Mouse (Mus musculus) stomach, embryonic 14.5 days (tissue): Measurements from ENCODE around the gene Raly. TPM values are rescaled to one million over a fixed set of nuclear protein-coding genes. Genes with fewer than 3 reads are reported as not detected.
"Not testable (repeated sequence)": the region's sequence is repeated elsewhere in the genome, so short reads cannot be mapped to it uniquely, and the experiment has no call there.

Source experiments
- ATAC-seq: fragments of 200-750 bp; cut with Nextera tagmentation; 2 replicates; pipeline ENCODE4 v1.8.0; 2017; ENCODE audit warnings: low read depth, moderate TSS enrichment; ENCODE audit not compliant: insufficient number of reproducible peaks, insufficient read depth, low FRiP score
- H3K27ac ChIP-seq: fragments of 300-500 bp; sonication (generic); 2 replicates; pipeline ENCODE4 v1.5.1; 2014; ENCODE audit warnings: mild to moderate bottlenecking, low read length, moderate library complexity, mixed read lengths
- H3K27me3 ChIP-seq: fragments of 300-500 bp; sonication (generic); 2 replicates; pipeline ENCODE4 v1.6.1; 2014; ENCODE audit warnings: low read length, control low read depth, mixed read lengths; ENCODE audit not compliant: control insufficient read depth, insufficient read depth
- H3K36me3 ChIP-seq: fragments of 300-500 bp; sonication (generic); 2 replicates; pipeline ENCODE4 v1.6.1; 2014; ENCODE audit warnings: mild to moderate bottlenecking, control low read depth, low read length, moderate library complexity, mixed read lengths; ENCODE audit not compliant: control insufficient read depth, insufficient read depth
- H3K4me1 ChIP-seq: fragments of 300-500 bp; sonication (generic); 2 replicates; pipeline ENCODE4 v1.6.1; 2014; ENCODE audit warnings: low read length, control low read depth, mixed read lengths; ENCODE audit not compliant: control insufficient read depth, insufficient read depth
- H3K4me2 ChIP-seq: fragments of 300-500 bp; sonication (generic); replicated peaks from 2 replicates; pipeline ENCODE4 v1.6.1; 2014; ENCODE audit warnings: low read depth, low read length, control low read depth
- H3K4me3 ChIP-seq: fragments of 300-500 bp; sonication (generic); 2 replicates; pipeline ENCODE4 v1.5.1; 2014; ENCODE audit warnings: low read depth, low read length, control low read depth
- H3K9ac ChIP-seq: fragments of 300-500 bp; sonication (generic); replicated peaks from 2 replicates; pipeline ENCODE4 v1.6.1; 2014; ENCODE audit warnings: low read depth, mild to moderate bottlenecking, control low read depth, low read length, moderate library complexity, mixed read lengths
- H3K9me3 ChIP-seq: fragments of 300-500 bp; sonication (generic); 2 replicates; pipeline ENCODE4 v1.6.1; 2016; ENCODE audit warnings: low read depth, low read length, control low read depth; ENCODE audit not compliant: control insufficient read depth
- WGBS: fragments of 180-500 bp; shearing (Covaris S2); extraction: QIAGEN DNeasy Blood & Tissue Kit; methylation state at CpG from one replicate; pipeline ENCODE4 v1.1.7; 2014; 5-methylcytosine and 5-hydroxymethylcytosine counted together
- polyA plus RNA-seq: library from polyadenylated mRNA; unstranded; fragments of >200 nt; fragmentation: Nextera tagmentation; extraction: Ambion mirVana; gene quantifications from 2 replicates; pipeline ENCODE4 v1.2.1, GENCODE M21; 2014

The Raly gene
- polyA plus RNA-seq, 1 experiment from 2014 or later = 77.4 TPM

DNA sequence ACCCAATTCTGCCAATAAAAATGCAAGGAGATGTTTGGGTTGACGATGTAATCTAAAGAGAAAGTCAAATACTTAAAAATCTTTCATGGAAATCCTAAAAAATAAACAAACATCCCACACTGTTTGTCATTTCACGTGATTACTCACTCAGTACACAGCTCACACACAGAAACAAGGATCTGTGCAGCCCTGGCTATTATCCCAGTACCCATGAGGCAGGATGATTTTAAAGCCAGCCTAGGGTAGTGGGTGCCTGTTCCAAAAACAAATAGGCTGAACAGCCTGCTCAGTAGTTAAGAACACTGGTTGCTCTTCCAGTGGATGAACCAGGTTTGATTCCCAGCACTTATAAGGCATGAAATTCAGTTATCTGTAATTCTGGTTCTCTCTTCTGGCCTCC, 85.7 kb downstream of the Raly start:
- WGBS = 83% methylated on average over 2 of the region's 2 CpGs
- H3K9ac ChIP-seq = no peak overlapping the region
- peaks cover 60% of the 10 kb centered on the region for H3K36me3 ChIP-seq
- H3K27me3 ChIP-seq = no peaks in the 10 kb centered on the region
- no peaks in the 10 kb centered on the region for H3K4me1 ChIP-seq
- no peak for ATAC-seq
- no peak overlapping the region for H3K4me2 ChIP-seq
- no peaks in the 10 kb centered on the region for H3K9me3 ChIP-seq
- H3K27ac ChIP-seq = no peak overlapping the region
- no peak overlapping the region for H3K4me3 ChIP-seq

DNA sequence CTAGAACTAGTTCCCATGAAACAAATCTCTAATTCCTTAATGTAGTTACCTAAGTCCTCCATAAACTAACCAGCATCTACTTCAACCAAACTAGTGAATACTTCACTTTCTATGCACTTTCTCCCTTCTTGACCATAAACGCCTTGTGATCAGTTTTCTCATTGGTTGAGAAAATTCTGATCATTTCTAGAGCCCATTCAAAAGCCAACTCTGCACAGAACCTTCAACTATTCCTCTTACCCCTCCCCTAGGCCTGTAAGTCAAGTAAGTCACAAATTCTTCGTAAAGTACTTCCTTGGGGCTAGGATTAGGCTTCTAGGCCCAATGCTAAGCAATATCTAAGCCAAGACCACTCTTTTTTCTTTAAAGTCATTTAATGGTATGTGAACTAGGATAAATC, 100.7 kb downstream of the Raly start:
- H3K4me2 ChIP-seq = peak overlapping the region; percentile 65
- ATAC-seq = no peak
- H3K27ac ChIP-seq = no peak overlapping the region
- H3K27me3 ChIP-seq = no peaks in the 10 kb centered on the region
- 12% methylated on average over 2 of the region's 2 CpGs for WGBS
- H3K36me3 ChIP-seq = peaks cover 14% of the 10 kb centered on the region
- peak overlapping the region; percentile 91 for H3K9ac ChIP-seq
- H3K4me3 ChIP-seq = peak overlapping the region; percentile 96
- H3K9me3 ChIP-seq = no peaks in the 10 kb centered on the region
- H3K4me1 ChIP-seq = peaks cover 8% of the 10 kb centered on the region; the same call in 1 of the 2 replicates

DNA sequence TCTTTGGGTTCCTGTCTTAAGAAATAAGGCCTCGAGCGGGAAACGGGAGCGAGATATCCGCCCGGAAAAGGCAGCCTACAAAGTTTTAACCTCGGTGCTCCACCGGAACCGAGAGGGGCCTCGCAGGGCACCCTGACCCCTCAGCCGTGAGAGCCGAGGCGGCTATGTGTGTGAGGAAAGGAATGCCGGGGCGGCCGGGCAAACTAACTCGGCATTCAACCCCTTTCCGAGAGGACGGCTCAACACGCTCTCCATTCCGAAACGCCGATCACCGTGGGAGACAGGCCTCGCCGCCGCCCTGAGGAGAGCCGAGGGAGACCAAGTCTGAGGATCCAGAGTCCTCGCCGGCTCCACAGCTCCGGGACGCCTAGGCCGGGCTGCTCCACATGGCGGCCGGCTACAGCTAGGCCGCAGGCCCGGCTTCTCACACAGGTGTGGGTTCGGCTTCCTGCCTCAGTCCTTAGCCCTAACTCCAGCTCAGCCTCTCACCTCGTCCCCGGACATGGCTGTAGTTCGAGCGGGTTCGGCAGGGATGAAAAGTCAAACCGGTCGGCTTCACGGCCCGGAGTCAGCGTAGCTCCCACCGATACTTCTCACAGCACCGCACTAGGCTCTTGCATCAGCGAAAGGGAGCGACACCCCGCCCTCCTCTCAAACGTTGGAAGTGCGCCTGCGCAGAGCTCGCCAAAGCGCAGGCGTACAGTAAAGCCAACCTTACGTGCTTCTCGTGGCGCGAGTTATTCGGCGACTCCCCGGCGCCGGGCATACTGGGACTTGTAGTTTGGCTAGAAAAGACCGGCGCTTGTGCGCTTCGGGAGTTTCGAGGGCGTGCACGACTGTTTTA, 101.5 kb downstream of the Raly start, which contains the start of gene Eif2s2:
Eif2s2 (minus strand) TSS at position 735 of the 844 bp plus-strand sequence.
- WGBS = under 1% methylated on average over 75 of the region's 75 CpGs
- Histone ChIP-seq H3K4me3 (peak within 1 kb of the TSS; percentile 96), H3K9me3 (no peaks in the 10 kb centered on the region), H3K27me3 (no peaks in the 10 kb centered on the region), H3K4me1 (peaks cover 8% of the 10 kb centered on the region; the same call in 1 of the 2 replicates), H3K27ac (peak within 1 kb of the TSS; percentile 86), H3K9ac (peak within 1 kb of the TSS; percentile 91), H3K36me3 (peaks cover 6% of the 10 kb centered on the region; the same call in 1 of the 2 replicates), H3K4me2 (peak within 1 kb of the TSS; percentile 65)
- peak; percentile 99 for ATAC-seq

DNA sequence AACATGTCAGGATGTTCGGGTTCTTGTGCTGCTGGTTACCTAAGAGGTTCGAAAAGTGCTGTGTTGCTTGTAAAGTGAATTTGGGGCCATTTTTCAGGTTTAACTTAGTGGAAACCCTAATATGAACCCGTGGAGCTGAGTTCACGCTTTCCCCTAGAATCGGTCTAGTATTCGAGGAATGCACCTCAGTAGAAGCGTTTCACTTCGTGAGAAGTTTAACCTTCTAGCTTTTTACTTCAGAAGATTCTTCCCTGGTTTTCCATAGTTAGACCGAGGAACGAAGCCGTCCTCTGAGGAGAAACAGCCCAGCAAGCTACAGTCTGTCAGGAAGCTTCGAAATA, 102.1 kb downstream of the Raly start:
- H3K4me1 ChIP-seq = peaks cover 8% of the 10 kb centered on the region; the same call in 1 of the 2 replicates
- ATAC-seq = no peak
- H3K4me2 ChIP-seq = peak overlapping the region; percentile 60
- H3K4me3 ChIP-seq = peak overlapping the region; percentile 96
- H3K36me3 ChIP-seq = peaks cover 1% of the 10 kb centered on the region; the same call in 1 of the 2 replicates
- WGBS = 8% methylated on average over 12 of the region's 12 CpGs
- peak overlapping the region; percentile 33; the same call in 1 of the 2 replicates for H3K9ac ChIP-seq
- H3K9me3 ChIP-seq = no peaks in the 10 kb centered on the region
- no peak overlapping the region for H3K27ac ChIP-seq
- H3K27me3 ChIP-seq = no peaks in the 10 kb centered on the region

DNA sequence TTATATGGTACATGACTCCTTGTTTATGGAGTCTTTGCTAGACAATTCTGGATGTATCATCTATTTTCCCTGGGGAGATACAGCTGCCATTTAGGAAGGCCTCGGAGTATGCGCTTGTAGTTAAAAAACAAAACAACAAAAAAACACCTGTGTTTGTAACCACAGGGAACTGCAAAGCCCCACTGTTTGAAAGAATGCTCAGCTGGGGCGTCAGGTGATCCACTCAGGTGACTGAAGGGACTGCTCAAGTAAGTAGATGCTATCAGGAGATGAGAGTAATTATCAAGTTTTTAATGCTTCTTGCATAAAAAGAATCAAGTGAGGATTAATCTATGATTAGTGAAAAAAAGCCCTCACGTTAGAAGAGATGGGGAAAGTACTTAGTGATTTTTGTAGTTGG, 102.7 kb downstream of the Raly start:
- ATAC-seq = no peak
- H3K9ac ChIP-seq = no peak overlapping the region
- H3K9me3 ChIP-seq = no peaks in the 10 kb centered on the region
- H3K27ac ChIP-seq = no peak overlapping the region
- no peaks in the 10 kb centered on the region for H3K27me3 ChIP-seq
- no peak overlapping the region; the same call in 1 of the 2 replicates for H3K4me3 ChIP-seq
- WGBS = 62% methylated on average over 4 of the region's 4 CpGs
- H3K4me2 ChIP-seq = peak overlapping the region; percentile 60
- H3K36me3 ChIP-seq = no peaks in the 10 kb centered on the region
- peaks cover 8% of the 10 kb centered on the region; the same call in 1 of the 2 replicates for H3K4me1 ChIP-seq

DNA sequence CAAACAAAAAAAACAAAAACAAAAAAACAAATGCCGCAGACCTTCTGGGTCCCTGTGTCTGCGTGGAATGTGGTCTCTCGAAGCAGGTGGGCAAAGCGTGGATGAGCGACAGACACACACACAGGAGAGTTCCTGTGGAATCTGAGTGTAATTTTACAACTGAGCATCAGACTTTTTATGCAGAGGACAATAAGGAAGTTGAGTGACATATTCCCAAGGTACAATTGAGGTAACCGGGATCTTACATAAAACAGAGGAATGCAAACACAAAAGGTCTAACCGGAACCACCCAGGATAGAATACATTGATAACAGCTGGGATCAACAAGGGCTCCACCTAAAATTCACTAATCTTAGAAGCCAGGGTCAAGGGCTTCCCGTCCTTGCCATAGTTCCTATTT, 108.1 kb downstream of the Raly start:
- H3K4me3 ChIP-seq, H3K27me3 ChIP-seq, H3K4me2 ChIP-seq, ATAC-seq, H3K9ac ChIP-seq, H3K36me3 ChIP-seq, H3K9me3 ChIP-seq, H3K27ac ChIP-seq, H3K4me1 ChIP-seq: not testable (repeated sequence)
- 92% methylated on average over 7 of the region's 8 CpGs for WGBS

DNA sequence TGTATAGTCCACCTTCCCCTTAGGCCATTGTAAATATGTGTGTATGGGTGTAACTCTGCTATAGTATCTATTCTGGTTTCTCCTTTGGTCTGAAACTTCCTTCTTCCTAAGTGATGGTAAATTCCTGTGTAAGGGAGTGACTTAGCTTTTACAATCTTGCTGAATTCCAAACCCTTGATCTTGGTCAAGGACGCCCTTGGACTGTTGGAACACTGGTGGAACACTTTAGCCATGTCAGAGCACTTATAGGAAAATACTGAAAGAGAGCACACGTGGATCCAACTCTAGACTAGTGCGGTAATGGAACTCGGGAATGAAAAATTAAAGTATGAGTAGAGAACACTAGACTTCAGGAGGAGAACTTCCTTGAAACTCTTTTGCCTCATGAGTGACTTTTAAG, 108.5 kb downstream of the Raly start:
- not testable (repeated sequence) for ATAC-seq

DNA sequence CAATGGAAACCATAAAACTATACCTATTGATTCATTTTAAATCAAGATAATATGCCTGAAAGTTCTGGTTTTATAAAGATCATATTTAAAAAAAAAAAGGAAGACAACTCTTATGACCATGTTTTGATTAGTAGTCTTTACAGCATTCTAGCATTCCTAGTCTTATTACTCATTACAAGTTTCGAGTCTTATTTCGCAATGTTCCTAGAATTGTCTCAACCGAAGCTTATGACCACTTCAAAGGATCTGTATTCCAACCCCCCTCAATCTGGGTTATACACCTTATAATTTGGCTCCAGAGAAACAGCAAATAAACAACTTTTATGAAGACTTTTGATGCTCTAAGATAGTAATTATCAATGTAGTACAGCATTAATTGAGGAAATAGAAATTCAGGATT, 111.2 kb downstream of the Raly start:
- H3K4me2 ChIP-seq = no peak overlapping the region
- no peak overlapping the region for H3K9ac ChIP-seq
- no peaks in the 10 kb centered on the region for H3K9me3 ChIP-seq
- no peaks in the 10 kb centered on the region for H3K36me3 ChIP-seq
- H3K4me3 ChIP-seq = no peak overlapping the region
- WGBS = 86% methylated on average over 3 of the region's 3 CpGs
- no peaks in the 10 kb centered on the region for H3K27me3 ChIP-seq
- ATAC-seq = no peak
- no peaks in the 10 kb centered on the region for H3K4me1 ChIP-seq
- no peak overlapping the region for H3K27ac ChIP-seq

More for the DNA sequence above, 108.5 kb downstream of the Raly start:
- not testable (repeated sequence) for H3K9me3 ChIP-seq, H3K36me3 ChIP-seq, H3K4me3 ChIP-seq, H3K27me3 ChIP-seq, H3K9ac ChIP-seq, H3K27ac ChIP-seq, H3K4me2 ChIP-seq, H3K4me1 ChIP-seq
- 79% methylated on average over 4 of the region's 4 CpGs for WGBS
